Mouse (Mus musculus): Measurements from ENCODE around the gene Stx19.

Stx19 gene

DNA sequence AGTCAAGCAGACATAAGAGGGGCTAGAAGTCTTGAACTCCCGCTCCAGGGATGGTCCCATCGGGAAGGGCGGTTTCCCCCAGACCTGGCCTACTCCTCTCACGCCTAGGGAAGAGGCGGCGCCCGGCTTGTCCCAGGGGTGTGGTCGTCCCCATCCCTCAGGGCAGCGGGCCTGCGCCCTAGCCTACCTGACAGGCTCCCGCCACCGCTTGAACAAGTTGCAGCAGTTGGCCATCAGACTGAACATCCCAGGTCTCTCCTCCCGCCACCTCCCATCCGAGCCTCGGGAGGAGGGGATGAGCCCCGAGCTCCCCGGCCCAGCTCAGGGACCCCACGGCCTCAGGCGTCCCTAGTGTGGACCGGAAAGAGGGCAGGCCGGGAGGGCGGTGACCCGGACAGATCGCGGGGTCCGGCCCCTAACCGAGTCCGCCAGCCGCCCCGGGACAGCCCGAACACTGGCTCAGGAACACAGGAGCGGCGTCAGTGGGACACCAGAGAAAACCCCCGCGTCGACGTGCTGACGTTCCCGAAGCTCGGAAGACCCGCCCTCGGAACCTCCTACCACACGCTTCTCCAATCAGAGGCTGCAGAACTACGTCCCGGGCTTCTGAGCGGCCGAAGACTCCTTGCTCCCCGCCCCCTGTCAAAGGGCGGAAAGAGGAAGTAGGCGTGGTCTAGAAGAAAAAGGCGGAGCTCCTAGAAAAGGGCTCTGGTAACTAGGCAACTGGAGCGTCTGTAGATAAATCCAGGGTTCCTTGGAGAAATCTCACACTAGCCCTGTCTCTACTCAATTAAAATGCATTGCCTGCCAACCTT lies 32.2 kb downstream of the Stx19 start, which contains the start of gene Arl13b:
Arl13b (minus strand) TSS at position 543 of the 815 bp plus-strand sequence.
- peak; percentile 90 for DNase-seq (ENCODE audit: low read depth, low spot score)

DNA sequence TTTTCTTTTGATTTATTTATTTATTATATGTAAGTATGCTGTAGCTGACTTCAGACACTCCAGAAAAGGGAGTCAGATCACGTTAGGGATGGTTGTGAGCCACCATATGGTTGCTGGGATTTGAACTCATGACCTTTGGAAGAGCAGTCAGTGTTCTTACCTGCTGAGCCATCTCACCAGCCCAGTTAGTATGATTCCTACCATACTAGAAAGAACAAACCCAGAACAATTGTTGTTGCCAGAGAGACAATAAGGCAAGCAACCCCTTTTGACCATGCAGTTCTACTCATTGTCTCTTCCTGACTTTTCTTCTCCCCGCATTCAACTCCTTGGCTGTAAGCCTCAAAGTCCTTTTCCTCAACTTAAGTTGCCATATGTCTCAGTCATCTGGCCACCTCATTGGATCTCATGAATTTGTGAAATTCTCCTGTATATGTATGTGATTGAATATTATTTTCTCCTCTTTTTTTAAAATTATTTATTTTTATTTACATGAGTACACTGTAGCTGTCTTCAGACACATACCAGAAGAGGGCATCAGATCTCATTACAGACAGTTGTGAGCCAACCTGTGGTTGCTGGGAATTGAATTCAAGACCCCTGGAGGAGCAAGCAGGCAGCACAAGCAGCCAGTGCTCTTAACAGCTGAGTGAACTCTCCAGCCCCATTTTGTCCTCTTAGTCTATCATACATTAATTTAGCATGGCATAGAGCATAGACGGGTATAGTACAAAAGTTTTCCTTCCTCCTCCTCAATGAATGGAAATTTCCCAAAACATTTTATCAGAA lies 38.2 kb downstream of the Stx19 start:
- DNase-seq (ENCODE audit: low read depth, low spot score): no peak

DNA sequence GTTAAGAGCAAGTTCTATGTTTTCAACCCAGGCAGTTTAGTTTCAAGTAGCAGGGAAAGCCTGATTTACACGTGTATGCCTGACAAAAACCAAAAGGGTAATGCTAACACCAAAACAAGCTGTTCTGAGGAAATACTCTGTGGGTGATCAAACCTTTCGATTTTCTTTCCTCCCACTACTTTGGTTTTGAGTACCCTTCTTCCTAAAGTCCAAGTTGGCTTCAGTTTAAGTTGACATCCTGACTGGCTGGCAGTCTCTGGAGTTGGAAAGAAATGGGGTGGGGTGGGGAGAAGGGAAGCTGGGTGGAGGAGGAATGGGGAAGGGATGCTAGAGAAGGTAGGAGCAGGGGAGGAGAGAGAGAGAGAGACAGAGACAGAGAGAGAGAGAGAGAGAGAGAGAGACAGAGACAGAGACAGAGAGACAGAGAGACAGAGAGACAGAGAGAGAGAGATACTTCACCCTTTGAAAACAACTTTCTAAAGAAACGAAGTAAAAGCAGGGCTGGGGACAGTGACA lies 39.2 kb downstream of the Stx19 start:
- DNase-seq (ENCODE audit: low read depth, low spot score): no peak

DNA sequence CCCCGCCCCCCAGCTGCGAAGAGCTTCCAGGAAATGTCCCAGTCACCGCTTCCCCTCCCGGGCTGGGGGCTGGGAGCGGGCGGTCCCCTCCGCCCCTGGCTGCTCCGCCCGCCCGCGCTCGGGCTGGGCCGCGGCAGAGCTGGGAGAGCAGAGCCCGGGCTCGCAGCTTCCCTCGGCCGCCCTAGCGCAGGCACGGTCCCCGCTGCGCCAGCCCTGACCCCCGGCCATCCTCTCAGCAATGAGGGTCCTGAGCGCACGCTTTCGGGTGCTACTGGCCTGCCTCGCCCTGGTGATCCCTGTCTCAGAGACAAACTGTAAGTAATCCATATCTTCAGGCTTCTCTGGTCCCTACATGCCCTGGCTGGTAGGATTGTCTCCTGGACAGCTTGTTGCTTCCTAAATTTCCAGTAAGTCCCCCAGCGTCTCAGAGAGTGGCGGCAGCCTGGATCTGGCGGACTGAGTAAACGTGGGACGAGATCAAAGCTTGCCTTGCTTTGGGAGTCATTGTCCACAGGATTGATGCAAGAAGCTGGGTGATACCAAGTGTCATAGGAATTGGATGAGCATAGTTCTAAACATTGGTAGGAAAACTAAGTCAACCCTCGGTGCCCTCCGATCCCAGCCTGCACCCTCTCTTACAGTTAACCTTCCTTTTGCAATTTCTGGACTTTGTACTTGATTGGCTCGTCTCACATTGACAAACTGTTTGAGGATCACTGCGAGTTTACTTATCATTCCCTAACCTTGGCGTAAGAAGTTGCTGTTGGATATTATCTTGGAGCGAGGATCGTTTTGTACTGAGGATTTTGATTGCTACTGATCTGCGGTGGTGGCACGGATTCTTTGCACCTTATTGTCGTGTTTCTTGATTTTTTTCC lies 40.0 kb downstream of the Stx19 start, which contains the start of gene Pros1:
Pros1 (plus strand) TSS at position 117 of the 878 bp plus-strand sequence.
- DNase-seq (ENCODE audit: low read depth, low spot score): no peak

DNA sequence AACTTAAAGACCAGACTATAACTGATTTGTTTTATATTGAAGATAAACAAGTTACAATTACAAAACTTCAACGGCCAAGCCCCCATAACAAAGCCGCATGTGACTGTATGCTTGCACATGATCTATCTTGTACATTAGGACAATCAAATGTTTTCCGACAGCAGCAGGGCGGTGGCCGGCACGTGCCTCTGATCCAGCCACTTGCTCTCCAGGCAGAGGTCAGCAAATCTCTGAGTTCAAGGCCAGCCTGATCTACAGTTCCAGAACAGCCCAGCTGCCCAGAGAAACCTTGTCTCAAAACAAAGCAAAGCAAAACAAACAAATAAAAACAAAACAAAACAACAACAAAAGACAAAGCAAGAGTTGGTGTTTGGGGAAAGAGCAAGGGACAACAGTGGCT lies 40.9 kb downstream of the Stx19 start:
- DNase-seq (ENCODE audit: low read depth, low spot score): no peak

DNA sequence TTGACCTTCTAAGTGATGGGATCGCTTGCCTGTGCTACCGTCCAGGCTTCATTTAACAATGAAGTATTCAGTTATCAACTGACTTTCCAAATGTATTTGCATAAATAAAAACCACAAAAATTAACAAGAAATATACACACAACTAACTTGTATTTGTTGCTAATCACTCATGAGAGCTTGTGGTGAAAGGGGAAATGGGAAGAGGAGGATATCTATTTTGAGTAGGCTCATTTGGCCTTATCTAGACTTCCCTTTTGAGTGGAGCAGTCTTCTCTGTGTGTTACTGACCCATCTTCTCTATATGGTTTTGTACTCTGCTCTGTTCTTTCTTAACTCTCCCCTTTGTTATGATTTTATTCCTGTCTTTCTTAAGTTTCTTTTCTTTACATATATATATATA lies 41.8 kb downstream of the Stx19 start:
- DNase-seq (ENCODE audit: low read depth, low spot score): no peak

DNA sequence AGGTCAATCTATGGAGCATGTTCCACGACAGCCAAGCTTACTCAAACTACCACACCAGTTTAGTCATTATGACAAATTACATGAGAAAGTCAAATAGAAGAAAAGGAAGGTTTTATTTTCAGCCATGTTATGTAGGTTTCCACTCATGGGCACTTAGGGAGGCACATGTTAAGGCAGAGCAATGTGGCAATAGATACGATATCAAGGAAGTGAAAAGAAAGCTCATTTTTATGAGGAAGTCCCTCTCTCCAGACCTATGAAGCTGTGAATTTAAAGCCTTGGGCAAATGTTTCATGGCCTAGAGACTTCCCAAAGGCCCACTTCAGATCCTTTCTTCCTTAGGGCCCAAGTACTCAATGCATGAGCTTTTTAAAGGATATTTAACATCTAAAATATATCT lies 43.0 kb downstream of the Stx19 start:
- DNase-seq (ENCODE audit: low read depth, low spot score): no peak

DNA sequence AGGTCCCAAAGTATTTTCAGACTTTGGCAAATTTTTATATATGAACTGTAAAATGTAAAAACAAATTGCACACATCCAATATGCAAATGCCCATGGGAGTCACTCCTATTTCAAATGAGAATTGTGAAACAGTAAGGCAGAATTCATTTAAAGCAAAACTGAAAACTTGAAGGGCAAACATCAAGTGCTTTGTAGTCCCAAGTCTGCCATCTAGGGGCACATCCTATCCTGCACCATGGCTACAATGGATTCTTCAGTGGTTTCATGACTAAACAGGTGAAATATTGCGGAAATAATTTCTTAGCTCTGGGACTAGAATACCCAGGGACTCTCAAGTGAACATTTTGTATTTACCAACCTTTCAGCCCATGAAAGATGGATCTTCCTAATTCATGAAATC lies 43.5 kb downstream of the Stx19 start:
- DNase-seq (ENCODE audit: low read depth, low spot score): no peak

DNA sequence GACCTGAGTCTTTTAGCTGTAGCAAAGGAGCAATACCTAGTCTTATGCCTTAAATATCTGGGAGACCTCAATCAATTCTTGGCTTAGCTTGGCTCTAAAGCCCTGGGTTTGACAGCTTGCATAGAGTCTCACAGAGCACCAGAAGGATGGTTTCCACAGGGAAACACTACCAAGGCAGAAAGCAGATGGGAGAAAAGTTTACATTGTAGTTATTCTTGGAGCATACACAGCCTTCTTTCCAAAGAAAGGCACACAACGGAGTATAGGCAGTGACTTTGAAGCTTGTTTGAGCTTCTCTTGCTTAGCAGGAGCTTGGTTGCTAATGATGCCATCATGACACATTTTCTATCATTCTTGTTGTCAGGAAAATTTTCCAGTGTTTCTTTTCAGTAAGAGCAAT lies 45.7 kb downstream of the Stx19 start:
- DNase-seq (ENCODE audit: low read depth, low spot score): no peak

DNA sequence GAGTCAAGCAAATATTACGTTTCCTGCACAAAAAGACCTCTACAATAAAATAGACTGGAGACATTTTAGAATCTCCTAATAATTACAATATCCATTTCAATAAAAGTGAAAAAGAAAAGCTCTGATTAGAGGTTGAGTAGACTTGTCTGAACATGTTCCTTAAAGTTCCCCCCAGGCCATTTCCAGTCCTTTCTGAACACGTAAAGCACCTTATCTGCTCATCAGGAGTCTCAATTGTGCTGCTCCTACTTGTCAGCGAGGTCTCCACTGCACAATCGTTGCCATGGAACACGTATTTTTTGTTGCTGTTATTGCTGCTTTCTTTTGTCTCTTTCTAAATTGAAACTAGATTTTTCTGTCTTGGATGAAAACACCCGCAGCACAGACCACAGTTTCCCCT lies 47.0 kb downstream of the Stx19 start:
- no peak for DNase-seq (ENCODE audit: low read depth, low spot score)

DNA sequence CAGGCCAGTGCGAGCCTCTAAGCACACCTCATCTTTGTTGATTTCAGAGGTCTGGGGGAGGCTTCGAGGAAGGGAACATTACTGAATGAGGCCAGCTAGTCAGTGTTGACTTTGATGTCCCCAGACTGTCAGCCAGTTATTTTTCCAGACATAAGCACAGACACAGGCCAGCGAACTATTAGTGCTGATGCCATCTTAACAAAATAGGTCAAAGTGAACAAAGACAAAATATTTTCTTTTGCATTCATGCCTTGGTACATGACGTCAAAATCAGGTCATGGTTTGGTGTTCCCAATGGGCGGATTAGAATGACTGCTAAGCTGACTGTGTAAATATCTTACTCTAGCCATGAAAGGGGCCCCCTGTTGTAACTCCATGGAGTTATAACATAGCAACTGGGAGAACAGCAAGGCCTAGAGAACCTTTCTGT lies 58.2 kb downstream of the Stx19 start:
- no peak for DNase-seq (ENCODE audit: low read depth, low spot score)

DNA sequence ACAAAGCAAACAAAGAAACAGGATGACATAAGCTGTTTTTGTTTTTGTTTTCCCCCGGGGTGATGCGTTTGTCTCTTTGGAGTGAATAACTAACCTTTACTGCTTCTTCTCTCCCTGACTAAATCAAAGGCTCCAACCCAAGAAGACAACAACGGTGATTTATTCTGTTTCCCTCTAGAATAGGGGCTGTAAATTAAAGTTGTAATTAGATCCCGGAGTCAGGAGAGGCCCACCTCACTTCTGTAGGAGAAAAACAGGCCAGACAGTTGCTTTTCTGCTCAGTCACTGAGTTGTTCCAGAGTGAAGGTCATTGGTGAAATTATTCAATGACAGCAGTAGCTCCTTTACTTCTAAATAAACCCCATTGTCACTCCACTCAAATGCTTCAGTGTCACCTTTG lies 58.7 kb downstream of the Stx19 start:
- no peak for DNase-seq (ENCODE audit: low read depth, low spot score)
